ENCODE assay signal across 10 mouse cellular contexts in the genomic region with DNA sequence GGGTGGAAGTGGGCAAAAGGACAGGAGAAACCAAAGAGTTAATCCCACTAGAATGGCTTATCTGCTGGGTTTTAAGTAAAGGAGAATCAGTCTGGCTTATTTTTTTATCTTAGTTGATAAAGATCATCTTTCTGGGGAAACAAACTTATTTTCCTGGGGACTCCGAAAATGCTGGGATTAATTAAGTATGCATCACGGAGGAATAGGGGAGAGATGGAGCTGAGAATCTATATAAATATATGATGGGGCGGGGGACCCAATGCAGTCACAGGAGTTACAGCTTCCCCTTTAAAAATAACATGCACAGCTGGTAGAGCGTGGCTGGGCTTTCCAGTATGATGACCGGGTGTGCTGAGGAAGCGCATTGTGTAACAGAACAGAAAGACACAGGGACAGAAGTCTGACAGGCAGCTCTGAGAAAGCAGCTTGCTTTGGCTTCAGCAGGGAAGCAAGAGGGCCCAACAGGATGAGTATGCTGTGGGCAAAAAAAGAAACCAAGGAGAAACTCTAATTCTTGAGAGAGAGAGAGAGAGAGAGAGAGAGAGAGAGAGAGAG. TPM values are rescaled to one million over a fixed set of nuclear protein-coding genes. Genes with fewer than 3 reads are reported as not detected.
DNase-seq lines count a peak whose midpoint lies in the region; ATAC-seq lines count a peak whose summit lies in the region.
"Had no signal": no experiment of that assay in that cellular context is flagged by ENCODE, and none has a peak within 500 bp of the region (broad histone marks: within the 10 kb centered on the region; RNA-seq: fewer than 3 reads in every experiment).

No protein-coding gene starts in this region.

- H3K4me3 ChIP-seq in kidney, embryonic 15.5 days (replicated peaks), result peak overlapping the region; percentile 38
- H3K4me3 ChIP-seq in liver, embryonic 13.5 days (replicated peaks), result peak overlapping the region; percentile 32; the same call in 1 of the 2 replicates

- no peak overlapping the region for H3K27ac ChIP-seq in kidney, embryonic 15.5 days
- H3K27ac ChIP-seq in liver, embryonic 13.5 days, result no peak overlapping the region; the same call in 1 of the 2 replicates

- no peak for DNase-seq in kidney, postnatal 25 days
- no peak for DNase-seq in liver, embryonic 13.5 days
- DNase-seq in left cerebral cortex, adult 18-20 months (ENCODE audit: low spot score in 2 of 2), result no peak
- DNase-seq in kidney, postnatal 4 days, result no peak
- DNase-seq in testis, postnatal 14 days (ENCODE audit: low spot score), result no peak
- DNase-seq: cerebellum, adult 9-11 months had no signal

- peaks cover 40% of the 10 kb centered on the region for H3K4me1 ChIP-seq in kidney, embryonic 15.5 days
- peaks cover 29% of the 10 kb centered on the region for H3K4me1 ChIP-seq in liver, embryonic 13.5 days (replicated peaks)

- no peak for ATAC-seq in kidney, embryonic 15.5 days (replicated peaks; ENCODE audit: low FRiP score)
- ATAC-seq in granulocyte monocyte progenitor cell, adult 5-6 weeks (replicated peaks; ENCODE audit: poor library complexity, severe bottlenecking), result peak; percentile 56
- ATAC-seq in liver, embryonic 13.5 days (ENCODE audit: low read depth), result no peak
- peak; percentile 31; the same call in 1 of the 2 replicates for ATAC-seq in neutrophil, adult 5-6 weeks (ENCODE audit: extremely low read depth, insufficient number of reproducible peaks, low FRiP score, poor library complexity, severe bottlenecking)

- no peak overlapping the region for H3K9ac ChIP-seq in kidney, embryonic 15.5 days
- H3K9ac ChIP-seq in liver, embryonic 13.5 days, result peak overlapping the region; percentile 40; the same call in 1 of the 2 replicates

- no peaks in the 10 kb centered on the region for H3K9me3 ChIP-seq in kidney, embryonic 15.5 days (replicated peaks)
- no peaks in the 10 kb centered on the region for H3K9me3 ChIP-seq in liver, embryonic 13.5 days (replicated peaks)
- H3K9me3 ChIP-seq: G1E had no signal

- WGBS in kidney, embryonic 15.5 days, result 8% methylated on average over 6 of the region's 6 CpGs
- 18% methylated on average over 6 of the region's 6 CpGs for WGBS in liver, embryonic 13.5 days (ENCODE audit: insufficient replicate concordance)

- H3K36me3 ChIP-seq in kidney, embryonic 15.5 days, result no peaks in the 10 kb centered on the region
- peaks cover 6% of the 10 kb centered on the region; the same call in 1 of the 2 replicates for H3K36me3 ChIP-seq in liver, embryonic 13.5 days

- H3K27me3 ChIP-seq in kidney, embryonic 15.5 days, result peaks cover 99% of the 10 kb centered on the region
- H3K27me3 ChIP-seq in liver, embryonic 13.5 days, result peaks cover 100% of the 10 kb centered on the region

- H3K4me2 ChIP-seq in kidney, embryonic 15.5 days, result peak overlapping the region; percentile 60
- H3K4me2 ChIP-seq in liver, embryonic 13.5 days, result peak overlapping the region; percentile 94

RNA-seq across cellular contexts. Expression of a gene that starts 3.8 kb away (rescaled TPM):
- 16.6 and 18.5 TPM in 2 replicates for polyA plus RNA-seq in kidney, embryonic 15.5 days (2015; fragmentation: Nextera tagmentation; extraction: Ambion mirVana)
- total RNA-seq in granulocyte monocyte progenitor cell, adult 5-6 weeks (2014; fragmentation: Nextera tagmentation), result 5.1 and 6.4 TPM in 2 replicates
- total RNA-seq in granulocyte monocyte progenitor cell, adult 5-6 weeks (2017), result 9.5 and 10.5 TPM in 2 replicates
- 8.8 and 9.9 TPM in 2 replicates for polyA plus RNA-seq in liver, embryonic 13.5 days (2015; fragmentation: Nextera tagmentation; extraction: Ambion mirVana)
- total RNA-seq in neutrophil, adult 5-6 weeks (2017), result 33.6 and 34.1 TPM in 2 replicates
- total RNA-seq in left cerebral cortex, adult 18-20 months (2021), result 1 to 10 TPM in 1 of 2 experiments, under 1 TPM in 1; 0.37 to 1.2 TPM

Comparison
In these comparisons a context has a peak if more than half of its experiments do, and no peak if none do; other contexts are left out.
1. ATAC-seq: peak in granulocyte monocyte progenitor cell, adult 5-6 weeks (single experiment) and neutrophil, adult 5-6 weeks (single experiment); none in kidney, embryonic 15.5 days (single experiment) and liver, embryonic 13.5 days (single experiment).